Mouse (Mus musculus) CH12.LX (cell line): ENCODE measurements around the gene Arhgap31. TPM values are rescaled to one million over a fixed set of nuclear protein-coding genes. Genes with fewer than 3 reads are reported as not detected.

ENCODE experiments used
- DNase-seq: peaks from one replicate; pipeline ENCODE4 v3.0.0-alpha.2; 2013; ENCODE audit errors: extremely low read depth
- H3K27ac ChIP-seq: 2 replicates; pipeline ENCODE4 v1.5.1; 2012; ENCODE audit warnings: low read depth, mild to moderate bottlenecking, control low read depth, moderate library complexity; ENCODE audit not compliant: insufficient read depth
- H3K27me3 ChIP-seq: replicated peaks from 2 replicates; pipeline ENCODE3; 2012; ENCODE audit warnings: inconsistent platforms
- H3K36me3 ChIP-seq, 2 experiments: replicated peaks in 1 of 2; 2 replicates each; pipeline versions ENCODE3 to v1.6.1; 2012; ENCODE audit warnings: inconsistent platforms in 1 of 2, low read length in 1 of 2, mild to moderate bottlenecking in 1 of 2, mixed read lengths in 1 of 2, moderate library complexity in 1 of 2; ENCODE audit not compliant: control insufficient read depth in 1 of 2, insufficient read depth in 1 of 2
- H3K4me1 ChIP-seq, 2 experiments: 2 replicates each; pipeline ENCODE4 v1.6.1; 2012; ENCODE audit warnings: inconsistent platforms in 1 of 2, moderate library complexity in 1 of 2; ENCODE audit not compliant: insufficient read depth in 2 of 2, control insufficient read depth in 1 of 2
- H3K4me2 ChIP-seq: 2 replicates; pipeline ENCODE4 v1.6.1; 2012; ENCODE audit warnings: low read depth, mild to moderate bottlenecking, control low read depth; ENCODE audit not compliant: poor library complexity, insufficient read depth, severe bottlenecking
- H3K4me3 ChIP-seq, 3 experiments: fragments of 150-350 bp in 1 of 3; sonication (generic) in 1 of 3; replicated peaks in 1 of 3; 2 replicates each; pipeline versions ENCODE3 to v1.5.1; 2011 to 2012; ENCODE audit warnings: low read depth in 2 of 3, low read length in 2 of 3, mild to moderate bottlenecking in 2 of 3, moderate library complexity in 2 of 3, control low read depth in 1 of 3, improper control_type of control experiment in 1 of 3, inconsistent platforms in 1 of 3, mixed read lengths in 1 of 3; ENCODE audit not compliant: poor library complexity in 1 of 3
- H3K79me2 ChIP-seq: replicated peaks from 2 replicates; pipeline ENCODE4 v1.6.1; 2012; ENCODE audit warnings: mild to moderate bottlenecking, moderate library complexity; ENCODE audit not compliant: control insufficient read depth, poor library complexity, insufficient read depth, severe bottlenecking; ENCODE audit errors: extremely low read depth
- H3K9ac ChIP-seq: 2 replicates; pipeline ENCODE4 v1.6.1; 2012; ENCODE audit warnings: low read depth, mild to moderate bottlenecking, control low read depth, moderate library complexity; ENCODE audit not compliant: insufficient read depth
- H3K9me3 ChIP-seq: replicated peaks from 2 replicates; pipeline ENCODE3; 2012; ENCODE audit warnings: low read length, inconsistent platforms, mixed read lengths
- CHD2 ChIP-seq: IDR thresholded peaks from 2 replicates; pipeline ENCODE4 v1.6.1; 2011; ENCODE audit warnings: low read length, improper control_type of control experiment
- CTCF ChIP-seq, 2 experiments: IDR thresholded peaks in 1 of 2; conservative IDR thresholded peaks in 1 of 2; 2 replicates each; pipeline ENCODE4 v1.5.1; 2011 to 2012; ENCODE audit warnings: low read depth in 2 of 2, low read length in 2 of 2, improper control_type of control experiment in 1 of 2, inconsistent platforms in 1 of 2, mild to moderate bottlenecking in 1 of 2, moderate library complexity in 1 of 2
- E2F4 ChIP-seq: IDR thresholded peaks from 2 replicates; pipeline ENCODE4 v1.6.1; 2011; ENCODE audit warnings: low read depth, low read length, improper control_type of control experiment; ENCODE audit not compliant: insufficient replicate concordance
- GABPA ChIP-seq: IDR thresholded peaks from 2 replicates; pipeline ENCODE4 v1.6.1; 2012; ENCODE audit warnings: low read depth, low read length, improper control_type of control experiment, inconsistent platforms; ENCODE audit not compliant: insufficient replicate concordance
- HCFC1 ChIP-seq: IDR thresholded peaks from 2 replicates; pipeline ENCODE4 v1.6.1; 2012; ENCODE audit warnings: low read depth, mild to moderate bottlenecking, inconsistent platforms, low read length, improper control_type of control experiment
- IRF4 ChIP-seq: IDR thresholded peaks from 2 replicates; pipeline ENCODE4 v1.6.1; 2014; ENCODE audit warnings: low read depth, mild to moderate bottlenecking, inconsistent platforms, low read length, improper control_type of control experiment
- JUN ChIP-seq: IDR thresholded peaks from 2 replicates; pipeline ENCODE4 v1.6.1; 2011; ENCODE audit warnings: low read depth, mild to moderate bottlenecking, low read length, improper control_type of control experiment, moderate library complexity; ENCODE audit not compliant: insufficient read depth
- KAT2A ChIP-seq: IDR thresholded peaks from 2 replicates; pipeline ENCODE4 v1.6.1; 2012; ENCODE audit warnings: low read length, improper control_type of control experiment, inconsistent platforms; ENCODE audit not compliant: insufficient replicate concordance
- MAZ ChIP-seq: IDR thresholded peaks from 2 replicates; pipeline ENCODE4 v1.6.1; 2012; ENCODE audit warnings: low read depth, mild to moderate bottlenecking, inconsistent platforms, low read length, improper control_type of control experiment, moderate library complexity
- MEF2A ChIP-seq: IDR thresholded peaks from 2 replicates; pipeline ENCODE4 v1.6.1; 2014; ENCODE audit warnings: low read depth, mild to moderate bottlenecking, inconsistent platforms, low read length, improper control_type of control experiment, borderline replicate concordance
- MXI1 ChIP-seq: IDR thresholded peaks from 2 replicates; pipeline ENCODE4 v1.6.1; 2011; ENCODE audit warnings: mild to moderate bottlenecking, low read depth, low read length, improper control_type of control experiment
- NELFE ChIP-seq: IDR thresholded peaks from 2 replicates; pipeline ENCODE4 v1.6.1; 2011; ENCODE audit warnings: low read depth, low read length, improper control_type of control experiment
- POLR2A ChIP-seq: IDR thresholded peaks from 2 replicates; pipeline ENCODE4 v1.6.1; 2011; ENCODE audit warnings: low read depth, mild to moderate bottlenecking, improper control_type of control experiment, low read length
- RAD21 ChIP-seq: IDR thresholded peaks from 2 replicates; pipeline ENCODE4 v1.6.1; 2011; ENCODE audit warnings: low read depth, mild to moderate bottlenecking, low read length, improper control_type of control experiment, moderate library complexity
- SIN3A ChIP-seq: IDR thresholded peaks from 2 replicates; pipeline ENCODE4 v1.6.1; 2012; ENCODE audit warnings: low read length, improper control_type of control experiment, inconsistent platforms
- UBTF ChIP-seq: IDR thresholded peaks from 2 replicates; pipeline ENCODE4 v1.6.1; 2012; ENCODE audit warnings: low read depth, mild to moderate bottlenecking, inconsistent platforms, low read length, improper control_type of control experiment, moderate library complexity
- ZNF384 ChIP-seq: IDR thresholded peaks from 2 replicates; pipeline ENCODE4 v1.6.1; 2012; ENCODE audit warnings: low read depth, low read length, improper control_type of control experiment, inconsistent platforms
- dilution Hi-C: fragments of 300-500 bp; cut with MboI; formaldehyde crosslinking; loops from 2 replicates; pipeline ENCODE4 v1.14.3; 2020; ENCODE audit warnings: low sequenced_read_pairs; ENCODE audit not compliant: extremely low pct_unique_long_range_greater_than_20kb, extremely low pct_ligation_motif_present
- in situ Hi-C: fragments of 300-500 bp; cut with MboI; formaldehyde crosslinking; loops from 3 replicates; pipeline ENCODE4 v1.14.3; 2019; ENCODE audit warnings: low sequenced_read_pairs, low pct_ligation_motif_present, low pct_unique_long_range_greater_than_20kb, mixed read lengths
- polyA plus RNA-seq: library from polyadenylated mRNA; unstranded; fragments of >175 nt; gene quantifications from 2 replicates; pipeline ENCODE4 v1.2.1, GENCODE M21; 2012; ENCODE audit warnings: low read depth; ENCODE audit not compliant: insufficient read length
- total RNA-seq, 2 experiments: library from RNA; depleted of rRNA; stranded (reverse); fragments of 300-350 nt in 1 of 2; fragments of >200 nt in 1 of 2; gene quantifications; 2 replicates each; pipeline ENCODE4 v1.2.3; 2012 to 2014

The Arhgap31 gene
- total and polyA plus RNA-seq, 3 experiments, result 0.15 to 2.0 (median 0.76) TPM

DNA sequence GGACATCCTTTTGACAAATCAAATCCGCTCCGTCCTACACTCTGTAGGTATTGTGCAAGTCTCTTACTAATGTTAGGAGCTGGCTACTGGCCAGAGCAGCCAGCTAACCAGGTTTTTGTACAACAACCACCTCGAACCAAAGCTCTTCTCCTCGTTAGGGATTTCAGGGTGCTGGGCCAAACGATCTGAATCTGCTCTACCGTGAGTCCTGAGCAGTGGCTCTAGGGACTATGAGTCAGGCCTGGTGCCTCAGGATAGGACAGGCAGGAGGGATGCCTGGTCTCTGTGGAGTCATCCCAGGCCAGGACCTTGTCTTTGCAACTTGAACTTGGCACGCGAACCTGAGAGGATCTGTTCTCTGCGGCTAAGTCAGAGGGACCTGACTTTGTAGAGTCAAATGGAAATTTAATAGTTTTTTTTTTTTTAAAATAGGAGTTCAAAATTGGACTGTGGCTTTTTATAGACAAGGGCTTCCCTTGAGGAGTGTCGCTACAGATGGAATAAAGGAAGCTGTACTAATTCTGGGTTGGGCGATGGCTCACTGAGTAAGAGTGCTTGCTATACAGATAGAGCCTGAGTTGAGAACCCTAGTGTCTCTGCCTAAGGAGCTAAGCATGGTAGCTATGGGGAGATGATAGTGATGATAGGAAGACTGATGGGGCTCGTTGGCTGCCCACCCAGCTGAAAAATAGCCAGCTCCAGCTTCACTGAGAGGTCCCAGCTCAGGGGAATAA is 24.4 kb downstream of the Arhgap31 start:
- H3K4me2 ChIP-seq, result no peak overlapping the region
- H3K27me3 ChIP-seq, result peaks cover 2% of the 10 kb centered on the region
- H3K9me3 ChIP-seq, result no peaks in the 10 kb centered on the region
- no peak overlapping the region for H3K27ac ChIP-seq
- no peak for DNase-seq
- H3K79me2 ChIP-seq, result no peaks in the 10 kb centered on the region
- peaks cover 0 to 1% of the 10 kb centered on the region in 2 experiments; a peak in 1 of 4 replicates for H3K4me1 ChIP-seq
- no peak overlapping the region for H3K4me3 ChIP-seq
- TF ChIP-seq GABPA (no peak), MEF2A (no peak), CTCF (conservative IDR thresholded peaks at IDR 0.05 in 1 of 2, IDR thresholded peaks at IDR 0.05 in 1 of 2; ENCODE audit: low read depth in 2 of 2, low read length in 2 of 2) (no peak), IRF4 (no peak), RAD21 (no peak), KAT2A (no peak), SIN3A (no peak), MAZ (no peak), UBTF (no peak)
- H3K36me3 ChIP-seq, result no peaks in the 10 kb centered on the region
- dilution Hi-C loops (no loop called here), in situ Hi-C loops (no loop called here)
- H3K9ac ChIP-seq, result no peak overlapping the region

GRCm38 (mm10) chr16:38687673-38688072 is 25.4 kb downstream of the Arhgap31 start:
- TF ChIP-seq MXI1, result no peak
- no peak for TF ChIP-seq NELFE
- TF ChIP-seq JUN, result no peak
- TF ChIP-seq ZNF384, result no peak
- TF ChIP-seq E2F4, result no peak
- no peak for TF ChIP-seq CTCF (conservative IDR thresholded peaks at IDR 0.05 in 1 of 2, IDR thresholded peaks at IDR 0.05 in 1 of 2; ENCODE audit: low read depth in 2 of 2, low read length in 2 of 2)
- no peak for TF ChIP-seq MAZ
- TF ChIP-seq RAD21, result no peak
- TF ChIP-seq POLR2A, result no peak
- TF ChIP-seq HCFC1, result no peak
- TF ChIP-seq CHD2, result no peak
- TF ChIP-seq MEF2A, result no peak
- H3K27ac ChIP-seq, result no peak overlapping the region
- no peaks in the 10 kb centered on the region for H3K36me3 ChIP-seq
- peaks cover 2% of the 10 kb centered on the region for H3K27me3 ChIP-seq
- DNase-seq, result no peak
- dilution Hi-C loops, result no loop called here
- in situ Hi-C loops, result no loop called here
- H3K4me3 ChIP-seq, result no peak overlapping the region
- H3K9ac ChIP-seq, result no peak overlapping the region
- no peaks in the 10 kb centered on the region for H3K9me3 ChIP-seq
- H3K4me2 ChIP-seq, result no peak overlapping the region
- no peaks in the 10 kb centered on the region for H3K4me1 ChIP-seq
- H3K79me2 ChIP-seq, result no peaks in the 10 kb centered on the region
